Mouse (Mus musculus) layer of hippocampus, postnatal 36 days (tissue): ENCODE measurements at regions not wholly inside any gene's neighbourhood (a gene's known extent, or its start where the extent isn't known, plus 50 kb on each side); places are given as distances from the start of the nearest gene placed in this dataset.
"Not testable (repeated sequence)": the region's sequence is repeated elsewhere in the genome, so short reads cannot be mapped to it uniquely, and the experiment has no call there.

Experiments
- DNase-seq, 2 experiments: peaks; one replicate each; pipeline ENCODE4 v3.0.0; 2022

- no peak for DNase-seq
Measured at GRCm38 (mm10) chr3:118194754-118195153, 326.0 kb upstream of the Snx7 start.

GRCm38 (mm10) chr3:118189382-118189781 is 320.6 kb upstream of the Snx7 start:
- DNase-seq: no peak

- DNase-seq: no peak
Measured at GRCm38 (mm10) chr3:118177446-118177845, 308.7 kb upstream of the Snx7 start.

GRCm38 (mm10) chr3:118162916-118163315 is 294.2 kb upstream of the Snx7 start:
- DNase-seq: no peak

GRCm38 (mm10) chr3:118144788-118145187 is 276.1 kb upstream of the Snx7 start:
- no peak for DNase-seq

GRCm38 (mm10) chr3:118141731-118142130 is 273.0 kb upstream of the Snx7 start:
- peak in 1 of 2 experiments; percentile 6 for DNase-seq

GRCm38 (mm10) chr3:118140108-118140507 is 271.4 kb upstream of the Snx7 start:
- DNase-seq: no peak

- DNase-seq: not testable (repeated sequence)
Measured at GRCm38 (mm10) chr3:118128349-118128748, 259.6 kb upstream of the Snx7 start.

- no peak for DNase-seq
Measured at GRCm38 (mm10) chr3:118102635-118103034, 233.9 kb upstream of the Snx7 start.

GRCm38 (mm10) chr3:118084508-118084907 is 215.8 kb upstream of the Snx7 start:
- DNase-seq: no peak

- DNase-seq: no peak
Measured at GRCm38 (mm10) chr3:118072363-118072762, 203.6 kb upstream of the Snx7 start.

GRCm38 (mm10) chr3:118070129-118070528 is 201.4 kb upstream of the Snx7 start:
- no peak for DNase-seq

GRCm38 (mm10) chr3:118063679-118064078 is 194.9 kb upstream of the Snx7 start:
- no peak for DNase-seq

GRCm38 (mm10) chr3:118062569-118062968 is 193.8 kb upstream of the Snx7 start:
- DNase-seq: no peak

- DNase-seq: no peak
Measured at GRCm38 (mm10) chr3:118047016-118047415, 178.3 kb upstream of the Snx7 start.

GRCm38 (mm10) chr3:118046536-118046935 is 177.8 kb upstream of the Snx7 start:
- DNase-seq: no peak

- DNase-seq: peak; percentile 17 to 22
Measured at GRCm38 (mm10) chr3:118036501-118036900, 167.8 kb upstream of the Snx7 start.

- DNase-seq: no peak
Measured at GRCm38 (mm10) chr3:117995401-117995800, 126.7 kb upstream of the Snx7 start.

GRCm38 (mm10) chr3:117994110-117994509 is 125.4 kb upstream of the Snx7 start:
- no peak for DNase-seq

GRCm38 (mm10) chr3:117990561-117990960 is 121.8 kb upstream of the Snx7 start:
- DNase-seq: no peak

GRCm38 (mm10) chr3:117988443-117988842 is 119.7 kb upstream of the Snx7 start:
- DNase-seq: no peak

GRCm38 (mm10) chr3:117975638-117976037 is 106.9 kb upstream of the Snx7 start:
- no peak for DNase-seq

- DNase-seq: no peak
Measured at GRCm38 (mm10) chr3:117968805-117969204, 100.1 kb upstream of the Snx7 start.

- no peak for DNase-seq
Measured at GRCm38 (mm10) chr3:117938426-117938825, 69.7 kb upstream of the Snx7 start.

- DNase-seq: no peak
Measured at GRCm38 (mm10) chr3:117927527-117927926, 58.8 kb upstream of the Snx7 start.
